ENCODE assay signal across 9 mouse cellular contexts in the genomic region with DNA sequence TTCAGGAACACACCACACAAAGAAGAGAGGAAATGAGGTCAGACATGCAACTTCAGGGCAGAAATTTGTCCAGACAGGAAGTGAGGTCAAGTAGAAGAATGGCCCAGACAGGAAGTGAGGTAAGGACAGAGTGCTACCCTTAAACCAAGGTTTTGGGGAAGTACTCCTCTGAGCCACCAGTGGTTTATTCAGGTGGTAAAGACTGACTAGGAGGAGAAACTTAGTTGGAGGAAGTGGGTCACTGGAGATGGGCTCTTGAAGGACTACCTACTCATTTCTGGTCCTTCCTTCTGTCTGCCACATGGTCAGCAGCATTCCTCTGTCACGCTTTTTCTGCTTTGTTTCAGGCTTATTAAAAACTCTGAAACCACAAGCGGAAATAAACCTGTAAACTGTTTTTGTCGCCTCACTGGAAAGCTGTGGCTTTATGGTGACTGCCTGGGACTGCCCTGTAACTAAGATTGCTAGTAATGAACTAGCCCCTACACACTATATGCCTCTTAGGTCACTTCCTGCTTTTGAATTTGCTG. TPM values are rescaled to one million over a fixed set of nuclear protein-coding genes. Genes with fewer than 3 reads are reported as not detected.
A peak's percentile ranks its signal among the peaks of the same experiment; 100 is the strongest.
DNase-seq lines count a peak whose midpoint lies in the region; ATAC-seq lines count a peak whose summit lies in the region.
"Had no signal": no experiment of that assay in that cellular context is flagged by ENCODE, and none has a peak within 500 bp of the region (broad histone marks: within the 10 kb centered on the region; RNA-seq: fewer than 3 reads in every experiment).

No protein-coding gene starts in this region.

- H3K27ac ChIP-seq in hindbrain, embryonic 14.5 days: 0 out of 2 replicates have a peak overlapping the region, but pooled peaks have one; percentile 14
- no peak overlapping the region for H3K27ac ChIP-seq in hindbrain, embryonic 11.5 days (ENCODE audit: low read depth, low read length)

- peaks cover 50% of the 10 kb centered on the region for H3K4me1 ChIP-seq in hindbrain, embryonic 14.5 days (replicated peaks; ENCODE audit: control insufficient read depth, insufficient read depth, low read length)
- 0 out of 2 replicates have a peak, but pooled peaks cover 4% of the 10 kb centered on the region for H3K4me1 ChIP-seq in hindbrain, embryonic 11.5 days (replicated peaks; ENCODE audit: control insufficient read depth, insufficient read depth, low read length)

- DNase-seq in hindbrain, embryonic 14.5 days (ENCODE audit: low spot score): no peak
- DNase-seq in hindbrain, embryonic 11.5 days (ENCODE audit: low spot score): no peak
- DNase-seq in lung, postnatal 36 days: peak; percentile 75
- DNase-seq in adrenal gland, adult 18-20 months (ENCODE audit: low spot score in 2 of 2): no peak
- no peak for DNase-seq in adrenal gland, postnatal 14 days
- DNase-seq in adrenal gland, postnatal 25 days: no peak
- DNase-seq: layer of hippocampus, postnatal 36 days had no signal

- 83% methylated on average over 3 of the region's 3 CpGs for WGBS in hindbrain, embryonic 14.5 days
- 84% methylated on average over 3 of the region's 3 CpGs for WGBS in hindbrain, embryonic 11.5 days

- H3K9ac ChIP-seq in hindbrain, embryonic 14.5 days: no peak overlapping the region
- no peak overlapping the region for H3K9ac ChIP-seq in hindbrain, embryonic 11.5 days (ENCODE audit: low read depth, low read length)

- no peak for ATAC-seq in hindbrain, embryonic 14.5 days (ENCODE audit: low FRiP score)
- ATAC-seq in hindbrain, embryonic 11.5 days (ENCODE audit: low FRiP score): no peak
- ATAC-seq in CD4-positive, CD25-positive, alpha-beta regulatory T cell, adult 4 months: peak; percentile 82
- ATAC-seq in granulocyte monocyte progenitor cell, adult 5-6 weeks (replicated peaks; ENCODE audit: poor library complexity, severe bottlenecking): peak; percentile 94

- H3K4me3 ChIP-seq in hindbrain, embryonic 14.5 days (replicated peaks; ENCODE audit: low read length): no peak overlapping the region
- H3K4me3 ChIP-seq in hindbrain, embryonic 11.5 days (ENCODE audit: low read depth, low read length): no peak overlapping the region

- no peak overlapping the region for H3K4me2 ChIP-seq in hindbrain, embryonic 14.5 days (replicated peaks)
- no peak overlapping the region for H3K4me2 ChIP-seq in hindbrain, embryonic 11.5 days (replicated peaks; ENCODE audit: low read depth, low read length)

- H3K9me3 ChIP-seq in hindbrain, embryonic 14.5 days (ENCODE audit: control insufficient read depth, low read length): no peaks in the 10 kb centered on the region
- no peaks in the 10 kb centered on the region for H3K9me3 ChIP-seq in hindbrain, embryonic 11.5 days (ENCODE audit: control insufficient read depth, low read length)

- H3K27me3 ChIP-seq in hindbrain, embryonic 14.5 days (ENCODE audit: control insufficient read depth, insufficient read depth, low read length): no peaks in the 10 kb centered on the region
- no peaks in the 10 kb centered on the region for H3K27me3 ChIP-seq in hindbrain, embryonic 11.5 days (ENCODE audit: control insufficient read depth, insufficient read depth, low read length)

- no peaks in the 10 kb centered on the region for H3K36me3 ChIP-seq in hindbrain, embryonic 14.5 days (replicated peaks; ENCODE audit: control insufficient read depth, insufficient read depth)
- H3K36me3 ChIP-seq in hindbrain, embryonic 11.5 days (ENCODE audit: control insufficient read depth, insufficient read depth, low read length): no peaks in the 10 kb centered on the region

RNA-seq across cellular contexts. Expression of a gene that starts 21.5 kb away (rescaled TPM):
- polyA plus RNA-seq in hindbrain, embryonic 14.5 days (2014; fragmentation: Nextera tagmentation; extraction: Ambion mirVana): 15.1 and 15.6 TPM in 2 replicates
- 13.4 and 21.0 TPM in 2 replicates for polyA plus RNA-seq in hindbrain, embryonic 11.5 days (2014; fragmentation: Nextera tagmentation; extraction: Ambion mirVana)
- polyA plus RNA-seq in CD4-positive, CD25-positive, alpha-beta regulatory T cell, adult 4 months (2017; shearing (Covaris generic)): 10 to 100 TPM; 20.6 to 28.2 TPM
- 18.1 and 19.4 TPM in 2 replicates for total RNA-seq in granulocyte monocyte progenitor cell, adult 5-6 weeks (2014; fragmentation: Nextera tagmentation)
- total RNA-seq in granulocyte monocyte progenitor cell, adult 5-6 weeks (2017): 4.7 and 8.6 TPM in 2 replicates
- 10 to 100 TPM; 47.5 to 60.6 TPM for total RNA-seq in adrenal gland, adult 18-20 months (2021)
- 66.2 and 70.1 TPM in 2 replicates for total RNA-seq in adrenal gland, postnatal 14 days (2021)
- 73.5 and 93.3 TPM in 2 replicates for total RNA-seq in adrenal gland, postnatal 25 days (2021)

RNA-seq across cellular contexts. Expression of a gene that starts 48.7 kb away (rescaled TPM):
- 69.0 and 76.0 TPM in 2 replicates for polyA plus RNA-seq in hindbrain, embryonic 14.5 days (2014; fragmentation: Nextera tagmentation; extraction: Ambion mirVana)
- polyA plus RNA-seq in hindbrain, embryonic 11.5 days (2014; fragmentation: Nextera tagmentation; extraction: Ambion mirVana): 99.0 and 99.3 TPM in 2 replicates
- 10 to 100 TPM; 50.4 to 58.5 TPM for polyA plus RNA-seq in CD4-positive, CD25-positive, alpha-beta regulatory T cell, adult 4 months (2017; shearing (Covaris generic))
- total RNA-seq in granulocyte monocyte progenitor cell, adult 5-6 weeks (2014; fragmentation: Nextera tagmentation): 25.0 and 35.2 TPM in 2 replicates
- 14.0 and 17.5 TPM in 2 replicates for total RNA-seq in granulocyte monocyte progenitor cell, adult 5-6 weeks (2017)
- total RNA-seq in adrenal gland, adult 18-20 months (2021): 10 to 100 TPM; 46.6 to 54.5 TPM
- 39.4 and 43.1 TPM in 2 replicates for total RNA-seq in adrenal gland, postnatal 14 days (2021)
- total RNA-seq in adrenal gland, postnatal 25 days (2021): 45.9 and 55.2 TPM in 2 replicates

Comparison
In these comparisons a context has a peak if more than half of its experiments do, and no peak if none do; other contexts are left out.
1. ATAC-seq: peak in CD4-positive, CD25-positive, alpha-beta regulatory T cell, adult 4 months (single experiment) and granulocyte monocyte progenitor cell, adult 5-6 weeks (single experiment); none in hindbrain, embryonic 14.5 days (single experiment) and hindbrain, embryonic 11.5 days (single experiment).